In the genomic region with DNA sequence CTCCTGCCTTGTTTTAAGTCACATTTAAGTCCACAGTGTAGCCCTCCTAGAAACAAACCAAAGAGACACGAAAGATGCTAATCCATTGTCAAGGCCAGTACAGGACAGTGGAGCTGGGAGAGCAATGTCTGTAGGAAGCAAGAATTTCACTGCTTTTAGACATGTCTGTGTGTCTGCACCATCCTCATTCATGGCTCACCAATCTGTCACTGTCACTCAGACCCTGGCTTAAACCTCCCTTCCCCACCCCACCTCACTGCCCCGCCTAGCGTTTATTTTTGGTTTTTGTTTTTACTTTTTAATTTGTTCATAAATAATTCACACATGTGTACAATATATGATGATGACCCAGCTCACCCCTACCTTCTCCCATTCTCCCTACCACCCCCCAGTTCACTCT, we compare ENCODE assay signal across 20 mouse cellular contexts. TPM values are rescaled to one million over a fixed set of nuclear protein-coding genes. Genes with fewer than 3 reads are reported as not detected.
"Had no signal": no experiment of that assay in that cellular context is flagged by ENCODE, and none has a peak within 500 bp of the region (broad histone marks: within the 10 kb centered on the region; RNA-seq: fewer than 3 reads in every experiment).

No protein-coding gene starts in this region.

- H3K27ac ChIP-seq: macrophage; midbrain, embryonic 13.5 days; midbrain, embryonic 15.5 days; neural tube, embryonic 13.5 days; neural tube, embryonic 15.5 days had no signal

- H3K4me2 ChIP-seq: lung, embryonic 14.5 days; midbrain, embryonic 11.5 days; midbrain, embryonic 13.5 days; midbrain, embryonic 15.5 days; neural tube, embryonic 13.5 days; neural tube, embryonic 15.5 days had no signal

- H3K4me3 ChIP-seq: megakaryocyte, embryonic 14.5 days; midbrain, embryonic 13.5 days; midbrain, embryonic 15.5 days; neural tube, embryonic 13.5 days; neural tube, embryonic 15.5 days had no signal

- H3K4me1 ChIP-seq: midbrain, embryonic 13.5 days; midbrain, embryonic 15.5 days; neural tube, embryonic 13.5 days; neural tube, embryonic 15.5 days had no signal

- DNase-seq: lung, adult 18-20 months; lung, embryonic 14.5 days; lung, postnatal 10 days; lung, postnatal 36 days; retina, postnatal 1 day; right cerebral cortex, adult 18-20 months; right cerebral cortex, postnatal 25 days; right cerebral cortex, postnatal 4 days; spleen, adult 18-20 months; thymus, adult 18-20 months; thymus, postnatal 14 days; thymus, postnatal 36 days had no signal

- ATAC-seq: midbrain, embryonic 13.5 days; midbrain, embryonic 15.5 days had no signal

- H3K9ac ChIP-seq: lung, embryonic 14.5 days; midbrain, embryonic 13.5 days; midbrain, embryonic 15.5 days; neural tube, embryonic 13.5 days; neural tube, embryonic 15.5 days had no signal

- H3K9me3 ChIP-seq: megakaryocyte, embryonic 14.5 days; midbrain, embryonic 13.5 days; midbrain, embryonic 15.5 days; neural tube, embryonic 13.5 days; neural tube, embryonic 15.5 days had no signal

- H3K27me3 ChIP-seq: megakaryocyte, embryonic 14.5 days; midbrain, embryonic 13.5 days; midbrain, embryonic 15.5 days; neural tube, embryonic 13.5 days; neural tube, embryonic 15.5 days had no signal

RNA-seq across cellular contexts. Expression of gene Angptl7, which starts 32.3 kb away (rescaled TPM):
- polyA plus RNA-seq: small intestine, adult 2 months had no signal
